Mouse (Mus musculus): ENCODE data around the gene Wbp11. TPM values are rescaled to one million over a fixed set of nuclear protein-coding genes. Genes with fewer than 3 reads are reported as not detected.
"Not testable (repeated sequence)": the region's sequence is repeated elsewhere in the genome, so short reads cannot be mapped to it uniquely, and the experiment has no call there.

Gene Wbp11
- total RNA-seq, 1 experiment from 2014 or later: 103 TPM

- no peak for ATAC-seq (ENCODE audit: extremely low read depth, insufficient number of reproducible peaks, low FRiP score, poor library complexity, severe bottlenecking)
These were observed 20.5 kb downstream of the Wbp11 start for GRCm38 (mm10) chr6:136807395-136808013.

GRCm38 (mm10) chr6:136806819-136807218, 21.2 kb downstream of the Wbp11 start:
- ATAC-seq (ENCODE audit: extremely low read depth, insufficient number of reproducible peaks, low FRiP score, poor library complexity, severe bottlenecking): no peak

DNA sequence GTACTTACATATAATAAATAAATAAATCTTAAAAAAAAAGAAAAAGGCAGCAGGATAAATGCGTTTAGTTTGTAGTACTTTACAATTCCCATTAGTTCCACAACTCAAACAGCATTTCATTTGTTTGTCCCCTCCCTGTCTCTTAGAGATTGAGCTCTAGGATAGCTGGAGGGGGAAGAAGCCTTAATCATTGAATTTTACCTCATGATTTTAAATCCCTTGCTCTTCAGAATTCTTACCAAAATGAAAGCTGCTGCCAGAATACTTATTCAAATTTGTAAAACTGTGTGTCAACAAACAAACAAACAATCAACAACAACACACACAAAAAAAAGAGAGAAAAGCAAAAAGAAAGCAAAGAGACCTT, 22.6 kb downstream of the Wbp11 start:
- ATAC-seq (ENCODE audit: extremely low read depth, insufficient number of reproducible peaks, low FRiP score, poor library complexity, severe bottlenecking): no peak

DNA sequence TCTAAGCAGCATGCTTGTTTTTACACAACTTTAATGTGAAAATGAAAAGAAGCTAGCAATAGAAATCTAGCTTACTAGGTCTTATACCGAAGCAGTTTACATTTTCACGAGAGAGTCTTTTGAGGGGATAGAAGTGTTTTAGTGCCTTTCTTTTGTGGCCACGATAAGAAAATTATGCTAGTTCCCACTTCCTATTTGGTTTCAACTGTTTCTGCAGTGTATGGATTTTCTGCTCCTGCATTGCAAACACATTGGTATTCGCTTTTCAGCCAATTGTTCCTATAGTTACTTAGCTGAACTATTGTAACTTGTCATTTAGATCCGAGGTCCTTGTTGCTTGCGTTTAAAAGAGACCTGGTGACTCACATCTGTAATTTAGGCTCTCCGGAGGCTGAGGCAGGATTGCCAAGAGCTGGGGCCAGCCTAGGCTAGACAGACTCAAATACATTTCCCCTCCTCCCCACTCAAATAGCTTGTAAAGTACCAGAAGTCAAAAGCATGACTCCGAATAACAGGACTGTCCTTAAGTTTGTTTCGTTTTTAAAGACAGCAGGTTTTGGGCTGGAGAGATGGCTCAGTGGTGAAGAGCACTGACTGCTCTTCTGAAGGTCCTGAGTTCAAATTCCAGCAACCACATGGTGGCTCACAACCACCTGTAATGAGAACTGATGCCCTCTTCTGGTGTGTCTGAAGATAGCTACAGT, 23.2 kb downstream of the Wbp11 start:
- no peak for ATAC-seq (ENCODE audit: extremely low read depth, insufficient number of reproducible peaks, low FRiP score, poor library complexity, severe bottlenecking)

GRCm38 (mm10) chr6:136803739-136804633, 24.0 kb downstream of the Wbp11 start, which contains the start of gene Hist4h4:
Gene Hist4h4, minus strand, starts transcription at chr6:136804415.
- ATAC-seq (ENCODE audit: extremely low read depth, insufficient number of reproducible peaks, low FRiP score, poor library complexity, severe bottlenecking): peak; percentile 63

DNA sequence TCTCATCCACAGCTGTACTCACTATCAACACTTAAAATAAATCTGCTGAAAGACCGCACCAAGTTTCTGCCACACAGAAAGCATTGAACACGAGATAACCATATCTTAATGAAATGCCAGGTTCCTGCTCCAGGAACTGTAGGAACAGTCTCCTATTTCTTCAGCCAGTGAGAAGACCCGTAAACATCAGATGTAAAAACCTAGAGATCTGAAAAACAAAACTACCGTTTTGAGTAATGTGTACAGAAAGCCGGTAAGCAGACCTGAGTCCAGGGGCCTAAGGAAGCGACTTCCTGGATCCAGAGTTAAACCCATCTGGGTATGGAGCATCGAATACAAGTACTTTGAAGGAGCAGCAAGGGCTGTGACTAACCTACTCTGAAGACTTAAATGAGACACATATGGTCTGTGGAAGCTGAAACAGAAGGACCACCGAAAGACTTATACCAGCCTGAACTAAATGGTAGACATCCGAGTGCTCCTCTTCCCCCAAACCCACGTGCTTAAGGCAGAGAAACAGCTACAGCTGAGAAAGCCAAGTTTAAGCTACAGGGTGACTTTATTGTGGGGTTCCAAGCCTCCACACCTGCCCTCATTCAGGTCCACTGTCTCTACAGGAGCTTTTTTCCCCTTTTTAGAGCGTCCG, 24.8 kb downstream of the Wbp11 start:
- no peak for ATAC-seq (ENCODE audit: extremely low read depth, insufficient number of reproducible peaks, low FRiP score, poor library complexity, severe bottlenecking)

DNA sequence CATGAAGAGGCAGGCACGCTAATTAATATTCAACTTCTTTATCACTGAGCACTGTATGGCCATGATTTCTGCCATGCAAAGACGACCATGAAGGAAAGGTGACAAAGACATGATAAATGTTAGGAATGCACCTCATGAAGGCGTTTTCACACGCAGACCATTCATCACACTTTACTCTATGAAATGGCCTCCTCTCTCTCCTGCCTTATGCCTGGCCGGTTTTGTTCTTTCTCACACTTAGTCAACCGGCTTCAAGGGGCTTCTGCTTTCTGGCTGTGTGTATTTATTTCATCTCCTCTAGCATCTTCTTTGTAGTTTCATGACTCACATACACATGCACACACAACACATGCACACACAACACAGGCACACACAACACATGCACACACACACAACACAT, 26.8 kb downstream of the Wbp11 start:
- no peak for ATAC-seq (ENCODE audit: extremely low read depth, insufficient number of reproducible peaks, low FRiP score, poor library complexity, severe bottlenecking)

GRCm38 (mm10) chr6:136800710-136801109, 27.3 kb downstream of the Wbp11 start:
- ATAC-seq (ENCODE audit: extremely low read depth, insufficient number of reproducible peaks, low FRiP score, poor library complexity, severe bottlenecking): no peak

GRCm38 (mm10) chr6:136797874-136798693, 29.9 kb downstream of the Wbp11 start:
- not testable (repeated sequence) for ATAC-seq (ENCODE audit: extremely low read depth, insufficient number of reproducible peaks, low FRiP score, poor library complexity, severe bottlenecking)

GRCm38 (mm10) chr6:136795850-136796249, 32.2 kb downstream of the Wbp11 start:
- no peak for ATAC-seq (ENCODE audit: extremely low read depth, insufficient number of reproducible peaks, low FRiP score, poor library complexity, severe bottlenecking)

DNA sequence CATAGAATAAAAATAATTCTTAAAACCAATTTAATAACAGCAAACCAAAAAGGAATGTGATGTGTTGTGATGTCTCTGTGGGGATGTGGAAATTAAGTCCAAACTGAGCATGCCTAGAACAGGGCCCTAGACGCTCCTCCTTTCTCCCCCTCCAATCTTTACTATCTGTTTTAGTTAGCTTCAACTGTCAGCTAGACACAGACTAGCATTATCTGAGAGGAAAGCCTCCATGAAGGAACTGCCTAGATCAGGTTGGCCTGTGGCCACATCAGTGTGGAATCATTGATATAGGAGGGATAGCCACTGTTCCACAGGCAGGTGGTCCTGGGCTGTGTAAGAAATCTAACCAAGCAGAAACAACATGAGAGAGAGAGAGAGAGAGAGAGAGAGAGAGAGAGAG, 32.9 kb downstream of the Wbp11 start:
- ATAC-seq (ENCODE audit: extremely low read depth, insufficient number of reproducible peaks, low FRiP score, poor library complexity, severe bottlenecking): no peak

DNA sequence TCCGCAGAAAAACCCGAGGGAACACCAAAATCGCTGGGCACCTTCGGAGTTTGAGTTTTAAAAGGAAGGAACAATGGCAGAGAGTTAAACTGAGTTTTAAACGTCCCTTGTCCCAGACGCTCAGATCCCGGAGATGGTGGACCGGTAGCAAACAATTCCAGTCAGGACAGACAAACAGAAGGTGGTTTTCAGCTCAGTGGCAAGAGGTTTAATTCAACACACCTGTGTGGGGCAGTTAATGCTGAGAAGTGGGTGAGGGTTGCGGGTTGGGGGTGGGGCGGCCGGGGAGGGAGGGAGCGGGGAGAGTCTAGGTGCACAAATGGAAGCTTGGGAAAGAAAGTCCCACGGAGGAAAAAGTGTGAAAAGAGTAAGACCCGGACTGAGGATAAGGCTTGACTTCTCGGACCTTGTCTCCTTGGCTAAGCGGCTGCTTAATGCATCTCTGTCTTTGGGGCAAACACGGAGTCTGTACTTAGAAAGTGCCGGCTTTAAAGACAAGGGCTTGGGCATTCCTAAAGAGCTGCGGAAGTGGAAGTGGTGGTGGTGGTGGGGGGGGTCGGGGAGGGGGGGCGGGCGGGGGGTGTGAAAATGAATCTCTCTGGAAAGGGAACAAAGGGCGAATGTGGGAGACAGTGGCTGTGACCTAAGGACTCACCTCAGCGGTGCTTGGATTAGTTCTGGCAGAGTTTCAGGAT, 34.1 kb downstream of the Wbp11 start:
- ATAC-seq (ENCODE audit: extremely low read depth, insufficient number of reproducible peaks, low FRiP score, poor library complexity, severe bottlenecking): peak; percentile 39; the same call in 1 of the 2 replicates

DNA sequence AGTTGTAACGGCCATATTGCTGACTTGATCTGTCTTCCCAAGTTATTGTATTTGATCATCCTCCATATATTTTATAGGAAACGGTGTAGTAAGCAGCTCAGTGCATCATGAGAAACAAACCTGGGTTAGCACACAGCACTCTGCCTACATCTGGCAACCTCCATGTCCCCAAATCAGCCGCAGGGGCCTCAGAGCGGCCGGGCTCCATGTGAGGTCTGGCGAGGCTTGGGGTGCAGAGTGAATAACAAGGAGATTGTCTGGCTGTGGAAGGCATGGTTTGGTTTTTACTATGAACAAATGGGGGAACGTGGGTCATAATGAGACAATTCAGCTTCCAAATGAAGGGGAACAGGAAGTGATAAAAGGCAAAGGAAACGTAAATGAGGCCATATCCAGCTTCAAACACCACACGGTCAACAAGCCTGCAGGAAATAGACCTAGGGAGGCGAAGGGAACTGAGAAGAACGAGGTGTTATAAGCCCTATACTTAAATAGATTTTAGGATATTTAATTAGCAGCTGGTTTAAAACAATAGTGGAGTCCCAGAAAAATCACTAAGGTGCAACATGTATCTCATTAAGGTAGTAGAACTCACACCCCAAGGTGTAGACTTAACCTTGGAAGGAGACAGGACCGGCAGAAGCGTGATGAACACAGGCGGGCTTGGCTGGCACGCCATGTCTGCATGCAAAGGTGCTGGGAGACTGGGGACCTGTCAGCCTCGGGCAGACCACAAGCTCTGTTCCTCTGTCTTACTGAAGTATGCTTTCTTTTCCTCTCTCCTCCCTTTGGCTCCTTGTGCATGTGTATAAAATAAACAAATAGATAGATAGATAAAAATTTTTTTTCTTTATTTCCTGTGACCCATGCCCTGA, 34.9 kb downstream of the Wbp11 start:
- no peak for ATAC-seq (ENCODE audit: extremely low read depth, insufficient number of reproducible peaks, low FRiP score, poor library complexity, severe bottlenecking)

DNA sequence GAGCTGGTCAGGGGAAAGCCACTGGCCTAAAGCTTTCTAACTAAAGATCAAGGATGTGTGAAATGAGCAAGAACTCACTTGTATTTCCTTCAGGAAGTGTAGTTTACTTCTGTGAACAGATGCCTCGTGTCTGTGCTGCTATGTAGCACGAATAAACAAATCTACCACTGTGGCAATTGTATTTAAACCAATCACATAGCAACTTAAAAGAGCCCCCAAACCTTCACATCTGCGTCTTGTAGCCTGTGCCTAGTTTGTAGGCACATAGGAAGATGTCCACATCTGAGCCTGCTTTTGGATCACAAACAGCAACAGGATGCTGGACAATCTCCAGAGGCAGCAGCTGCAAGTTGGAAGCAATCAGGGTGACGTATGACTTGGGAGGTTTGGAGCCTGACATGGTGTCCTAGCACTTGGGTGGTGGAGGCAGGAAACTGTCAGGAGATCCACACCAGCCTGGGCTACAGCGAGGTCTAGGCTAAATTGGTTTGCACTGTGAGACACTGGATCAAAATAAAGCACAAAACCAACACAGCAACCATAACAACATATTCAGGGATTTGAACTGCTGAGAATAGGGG, 38.6 kb downstream of the Wbp11 start:
- ATAC-seq (ENCODE audit: extremely low read depth, insufficient number of reproducible peaks, low FRiP score, poor library complexity, severe bottlenecking): no peak

DNA sequence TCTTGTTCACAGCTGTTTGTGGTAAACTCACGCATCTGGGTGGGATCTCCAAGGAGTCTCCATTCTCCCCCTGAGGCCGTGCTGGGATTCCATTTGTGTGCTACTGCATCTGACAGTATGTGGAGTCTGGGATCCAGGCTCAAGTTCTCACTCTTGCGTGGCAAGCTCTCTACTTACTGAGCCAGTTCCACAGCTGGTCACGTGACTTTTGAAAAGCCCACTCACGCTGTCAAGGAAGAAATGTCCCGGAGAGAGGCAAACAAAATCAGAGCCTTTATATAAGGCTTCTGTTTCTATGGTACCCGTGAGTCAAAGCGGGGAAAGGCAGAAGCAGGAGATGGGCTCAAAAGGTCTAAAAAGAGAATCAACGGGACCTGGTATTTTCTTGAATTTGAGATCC, 45.3 kb downstream of the Wbp11 start:
- no peak for ATAC-seq (ENCODE audit: extremely low read depth, insufficient number of reproducible peaks, low FRiP score, poor library complexity, severe bottlenecking)

DNA sequence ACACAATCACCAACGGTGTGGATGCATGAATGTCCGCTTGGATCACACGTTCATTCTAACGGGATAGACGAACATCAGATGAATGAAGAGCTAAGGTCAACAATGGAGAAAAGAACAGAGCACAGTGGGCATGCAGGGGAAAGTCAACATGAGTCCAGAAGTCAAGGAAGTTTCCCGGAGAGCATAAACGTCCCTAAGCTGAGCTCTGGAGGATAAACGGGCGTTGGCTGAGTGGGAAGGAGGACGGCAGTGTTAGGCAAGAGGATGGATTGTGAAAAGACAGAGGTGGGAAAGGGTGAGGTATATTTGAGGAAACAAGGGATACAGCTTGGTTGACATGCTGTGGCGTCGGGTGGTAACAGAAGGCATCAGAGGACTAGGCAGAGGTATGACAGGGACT, 45.9 kb downstream of the Wbp11 start:
- ATAC-seq (ENCODE audit: extremely low read depth, insufficient number of reproducible peaks, low FRiP score, poor library complexity, severe bottlenecking): no peak

All from neutrophil, adult 5-6 weeks (primary cell).